Mouse (Mus musculus): ENCODE data around the gene Anks1. TPM values are rescaled to one million over a fixed set of nuclear protein-coding genes. Genes with fewer than 3 reads are reported as not detected.

Gene Anks1
- total RNA-seq, 2 experiments from 2014 or later = 34.5 to 42.9 TPM

- DNase-seq (ENCODE audit: extremely low spot score in 1 of 2, low spot score in 1 of 2) = no peak
These were observed 106.1 kb downstream of the Anks1 start for GRCm38 (mm10) chr17:28015068-28015730.

GRCm38 (mm10) chr17:28016056-28016797, 107.1 kb downstream of the Anks1 start:
- DNase-seq (ENCODE audit: extremely low spot score in 1 of 2, low spot score in 1 of 2) = no peak

GRCm38 (mm10) chr17:28018344-28018743, 109.2 kb downstream of the Anks1 start:
- no peak for DNase-seq (ENCODE audit: extremely low spot score in 1 of 2, low spot score in 1 of 2)

DNA sequence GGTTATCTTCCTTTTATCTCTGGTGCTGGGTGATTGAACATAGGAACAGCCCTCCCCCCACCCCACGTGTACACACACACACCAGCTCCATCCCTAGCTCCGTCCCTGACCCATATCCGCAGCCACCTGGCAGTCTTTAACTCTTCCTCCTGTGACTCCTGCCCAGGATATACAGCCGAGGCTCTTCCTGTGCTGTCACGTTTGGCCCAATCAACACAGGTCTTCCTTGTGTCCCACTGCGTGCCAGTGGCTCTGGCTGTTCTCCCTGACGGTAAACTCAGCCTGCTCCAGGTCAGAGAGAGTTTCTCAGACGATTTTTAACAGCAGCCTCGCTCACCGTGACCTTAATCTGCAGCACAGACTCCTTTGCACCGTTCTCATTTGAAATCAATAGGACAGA, 109.7 kb downstream of the Anks1 start:
- DNase-seq (ENCODE audit: extremely low spot score in 1 of 2, low spot score in 1 of 2) = no peak

GRCm38 (mm10) chr17:28019785-28020696, 110.9 kb downstream of the Anks1 start:
- DNase-seq (ENCODE audit: extremely low spot score in 1 of 2, low spot score in 1 of 2) = no peak

- no peak for DNase-seq (ENCODE audit: extremely low spot score in 1 of 2, low spot score in 1 of 2)
These were observed 112.8 kb downstream of the Anks1 start for GRCm38 (mm10) chr17:28021911-28022310.

- DNase-seq (ENCODE audit: extremely low spot score in 1 of 2, low spot score in 1 of 2) = peak in 1 of 2 experiments; percentile 53
These were observed 113.9 kb downstream of the Anks1 start for GRCm38 (mm10) chr17:28022854-28023655.

DNA sequence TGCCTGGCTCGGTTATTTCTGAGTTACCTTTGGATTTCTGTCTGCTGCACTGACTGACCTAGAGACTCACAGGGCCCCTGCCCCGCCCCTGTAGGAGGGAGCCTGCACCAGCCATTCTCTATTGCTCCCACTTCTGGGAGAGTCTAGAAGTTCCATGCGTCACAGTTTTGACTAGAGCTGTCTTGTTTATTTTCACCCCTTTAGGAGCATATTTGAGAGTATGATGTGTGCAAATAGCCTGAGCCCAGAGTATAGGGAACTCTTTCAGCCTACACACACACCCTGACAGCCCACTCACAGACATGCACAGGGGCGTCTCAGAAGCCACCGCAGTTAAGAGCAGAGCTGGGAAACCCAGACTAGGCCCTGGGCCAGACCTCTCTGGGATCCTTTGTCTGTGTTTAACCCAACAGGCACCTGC, 116.4 kb downstream of the Anks1 start:
- DNase-seq (ENCODE audit: extremely low spot score in 1 of 2, low spot score in 1 of 2) = no peak

GRCm38 (mm10) chr17:28026111-28026872, 117.2 kb downstream of the Anks1 start:
- no peak for DNase-seq (ENCODE audit: extremely low spot score in 1 of 2, low spot score in 1 of 2)

DNA sequence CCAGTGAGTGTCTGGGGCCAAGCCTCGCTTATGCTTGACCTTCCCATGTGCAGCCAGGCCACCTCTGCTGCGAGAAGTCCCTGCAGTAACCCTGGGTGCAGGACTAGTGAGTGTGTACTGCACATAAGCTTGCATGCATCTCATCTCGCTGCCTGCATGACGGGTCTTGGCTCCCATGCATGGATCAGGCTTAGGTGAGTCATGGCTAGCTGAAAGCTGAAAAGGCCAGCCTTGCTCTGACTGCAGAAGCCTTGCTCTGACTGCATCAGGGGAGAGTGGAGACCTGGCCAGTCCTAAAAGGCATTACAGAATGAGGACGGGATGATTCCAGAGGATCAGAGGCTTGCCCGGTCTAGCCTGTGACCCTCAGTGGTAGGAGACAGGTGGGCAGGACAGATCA, 118.1 kb downstream of the Anks1 start:
- DNase-seq (ENCODE audit: extremely low spot score in 1 of 2, low spot score in 1 of 2) = no peak

GRCm38 (mm10) chr17:28028236-28028635, 119.1 kb downstream of the Anks1 start:
- DNase-seq (ENCODE audit: extremely low spot score in 1 of 2, low spot score in 1 of 2) = no peak

- DNase-seq (ENCODE audit: extremely low spot score in 1 of 2, low spot score in 1 of 2) = no peak
These were observed 120.2 kb downstream of the Anks1 start for GRCm38 (mm10) chr17:28029308-28029707.

- DNase-seq (ENCODE audit: extremely low spot score in 1 of 2, low spot score in 1 of 2) = no peak
These were observed 121.3 kb downstream of the Anks1 start for GRCm38 (mm10) chr17:28030446-28030845.

DNA sequence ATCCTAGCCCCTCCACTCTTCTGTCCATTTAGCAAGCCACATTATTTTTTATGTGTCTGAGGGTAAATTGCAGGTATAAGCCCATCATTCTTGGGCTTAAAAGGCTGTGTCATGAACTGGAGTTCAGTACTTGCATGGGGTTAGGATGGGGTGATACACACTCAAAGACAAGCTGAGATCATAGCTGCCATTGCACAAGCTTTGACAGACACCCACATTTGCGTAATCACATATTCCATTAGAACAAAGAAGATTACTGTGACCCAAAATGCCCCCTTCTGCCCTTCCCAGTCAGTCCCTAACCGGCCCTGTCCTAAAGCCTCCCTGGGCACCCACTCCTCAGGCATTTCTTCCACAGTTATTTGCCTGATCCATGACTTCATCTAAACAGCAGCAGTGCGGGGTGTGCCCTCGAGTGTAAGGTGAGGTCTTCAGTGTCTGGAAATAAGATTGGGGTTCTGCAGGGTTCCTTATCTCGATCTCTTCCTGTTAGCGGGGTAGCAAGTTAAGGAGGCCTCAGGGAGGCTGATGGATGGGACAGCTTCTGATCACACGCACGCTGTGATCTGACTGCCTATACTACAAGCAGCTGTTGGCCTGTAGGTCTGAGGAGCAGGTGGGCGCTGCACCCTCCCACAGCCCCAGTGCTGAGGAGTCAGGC, 122.3 kb downstream of the Anks1 start:
- no peak for DNase-seq (ENCODE audit: extremely low spot score in 1 of 2, low spot score in 1 of 2)

GRCm38 (mm10) chr17:28032219-28032618, 123.1 kb downstream of the Anks1 start:
- no peak for DNase-seq (ENCODE audit: extremely low spot score in 1 of 2, low spot score in 1 of 2)

GRCm38 (mm10) chr17:28033046-28033580, 124.0 kb downstream of the Anks1 start:
- DNase-seq (ENCODE audit: extremely low spot score in 1 of 2, low spot score in 1 of 2) = no peak

DNA sequence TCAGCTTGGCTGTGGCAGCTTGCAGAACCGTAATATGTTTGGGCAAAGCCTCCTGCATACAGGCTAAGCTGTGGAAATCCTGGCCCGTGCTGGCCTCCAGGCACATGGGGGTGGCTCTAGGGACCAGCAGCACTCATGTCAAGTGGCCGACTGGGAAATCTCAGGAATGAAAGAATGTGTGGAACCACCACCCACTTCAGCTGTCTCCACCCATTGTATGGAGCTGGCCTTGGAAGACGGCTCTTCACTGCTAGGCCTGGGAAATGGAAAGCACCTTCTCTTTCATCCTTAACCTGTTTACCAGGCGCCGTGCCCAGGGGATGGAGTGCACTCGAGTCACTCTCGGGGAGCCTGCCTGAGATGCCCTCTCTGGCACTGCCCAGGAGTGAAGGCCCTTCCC, 125.9 kb downstream of the Anks1 start:
- DNase-seq (ENCODE audit: extremely low spot score in 1 of 2, low spot score in 1 of 2) = no peak

Measured in layer of hippocampus, postnatal 25 days (tissue).